Mouse (Mus musculus) olfactory bulb, adult 2 months (tissue): ENCODE measurements around the gene Snd1.

Source experiments
- CTCF ChIP-seq: fragments of 200-500 bp; IDR thresholded peaks from 2 replicates; pipeline ENCODE4 v1.5.1; 2012; ENCODE audit warnings: low read depth, mild to moderate bottlenecking, low read length, moderate library complexity; ENCODE audit not compliant: insufficient read depth
- POLR2A ChIP-seq: fragments of 200-500 bp; IDR thresholded peaks from 2 replicates; pipeline ENCODE4 v1.6.1; 2012; ENCODE audit warnings: mild to moderate bottlenecking, low read depth, low read length, moderate library complexity; ENCODE audit not compliant: insufficient read depth

GRCm38 (mm10) chr6:28561291-28561995 is 86.5 kb downstream of the Snd1 start:
- TF ChIP-seq CTCF = no peak
- no peak for TF ChIP-seq POLR2A
